Mouse (Mus musculus) stomach, embryonic 14.5 days (tissue): ENCODE data around the gene Gmds. TPM values are rescaled to one million over a fixed set of nuclear protein-coding genes. Genes with fewer than 3 reads are reported as not detected.

Experiments used
- ATAC-seq: fragments of 200-750 bp; cut with Nextera tagmentation; 2 replicates; pipeline ENCODE4 v1.8.0; 2017; ENCODE audit warnings: low read depth, moderate TSS enrichment; ENCODE audit not compliant: insufficient number of reproducible peaks, insufficient read depth, low FRiP score
- H3K27ac ChIP-seq: fragments of 300-500 bp; sonication (generic); 2 replicates; pipeline ENCODE4 v1.5.1; 2014; ENCODE audit warnings: mild to moderate bottlenecking, low read length, moderate library complexity, mixed read lengths
- H3K27me3 ChIP-seq: fragments of 300-500 bp; sonication (generic); 2 replicates; pipeline ENCODE4 v1.6.1; 2014; ENCODE audit warnings: low read length, control low read depth, mixed read lengths; ENCODE audit not compliant: control insufficient read depth, insufficient read depth
- H3K36me3 ChIP-seq: fragments of 300-500 bp; sonication (generic); 2 replicates; pipeline ENCODE4 v1.6.1; 2014; ENCODE audit warnings: mild to moderate bottlenecking, control low read depth, low read length, moderate library complexity, mixed read lengths; ENCODE audit not compliant: control insufficient read depth, insufficient read depth
- H3K4me1 ChIP-seq: fragments of 300-500 bp; sonication (generic); 2 replicates; pipeline ENCODE4 v1.6.1; 2014; ENCODE audit warnings: low read length, control low read depth, mixed read lengths; ENCODE audit not compliant: control insufficient read depth, insufficient read depth
- H3K4me2 ChIP-seq: fragments of 300-500 bp; sonication (generic); replicated peaks from 2 replicates; pipeline ENCODE4 v1.6.1; 2014; ENCODE audit warnings: low read depth, low read length, control low read depth
- H3K4me3 ChIP-seq: fragments of 300-500 bp; sonication (generic); 2 replicates; pipeline ENCODE4 v1.5.1; 2014; ENCODE audit warnings: low read depth, low read length, control low read depth
- H3K9ac ChIP-seq: fragments of 300-500 bp; sonication (generic); replicated peaks from 2 replicates; pipeline ENCODE4 v1.6.1; 2014; ENCODE audit warnings: low read depth, mild to moderate bottlenecking, control low read depth, low read length, moderate library complexity, mixed read lengths
- H3K9me3 ChIP-seq: fragments of 300-500 bp; sonication (generic); 2 replicates; pipeline ENCODE4 v1.6.1; 2016; ENCODE audit warnings: low read depth, low read length, control low read depth; ENCODE audit not compliant: control insufficient read depth
- WGBS: fragments of 180-500 bp; shearing (Covaris S2); extraction: QIAGEN DNeasy Blood & Tissue Kit; methylation state at CpG from one replicate; pipeline ENCODE4 v1.1.7; 2014; 5-methylcytosine and 5-hydroxymethylcytosine counted together
- polyA plus RNA-seq: library from polyadenylated mRNA; unstranded; fragments of >200 nt; fragmentation: Nextera tagmentation; extraction: Ambion mirVana; gene quantifications from 2 replicates; pipeline ENCODE4 v1.2.1, GENCODE M21; 2014

Gmds gene
- polyA plus RNA-seq, 1 experiment from 2014 or later, result 47.8 TPM

GRCm38 (mm10) chr13:31819664-31820405 lies 518.7 kb downstream of the Gmds start:
- Histone ChIP-seq H3K36me3 (no peaks in the 10 kb centered on the region), H3K9me3 (no peaks in the 10 kb centered on the region), H3K4me2 (no peak overlapping the region), H3K27me3 (peaks cover 38% of the 10 kb centered on the region), H3K4me1 (no peaks in the 10 kb centered on the region), H3K4me3 (no peak overlapping the region), H3K9ac (no peak overlapping the region), H3K27ac (no peak overlapping the region)
- 50% methylated on average over 14 of the region's 14 CpGs for WGBS
- no peak for ATAC-seq

GRCm38 (mm10) chr13:31818337-31818736 lies 520.2 kb downstream of the Gmds start:
- no peaks in the 10 kb centered on the region for H3K36me3 ChIP-seq
- no peak overlapping the region for H3K9ac ChIP-seq
- peaks cover 49% of the 10 kb centered on the region for H3K27me3 ChIP-seq
- H3K4me3 ChIP-seq, result no peak overlapping the region
- no peaks in the 10 kb centered on the region for H3K9me3 ChIP-seq
- ATAC-seq, result no peak
- WGBS, result 45% methylated on average over 7 of the region's 7 CpGs
- H3K27ac ChIP-seq, result no peak overlapping the region
- H3K4me2 ChIP-seq, result no peak overlapping the region
- H3K4me1 ChIP-seq, result no peaks in the 10 kb centered on the region

DNA sequence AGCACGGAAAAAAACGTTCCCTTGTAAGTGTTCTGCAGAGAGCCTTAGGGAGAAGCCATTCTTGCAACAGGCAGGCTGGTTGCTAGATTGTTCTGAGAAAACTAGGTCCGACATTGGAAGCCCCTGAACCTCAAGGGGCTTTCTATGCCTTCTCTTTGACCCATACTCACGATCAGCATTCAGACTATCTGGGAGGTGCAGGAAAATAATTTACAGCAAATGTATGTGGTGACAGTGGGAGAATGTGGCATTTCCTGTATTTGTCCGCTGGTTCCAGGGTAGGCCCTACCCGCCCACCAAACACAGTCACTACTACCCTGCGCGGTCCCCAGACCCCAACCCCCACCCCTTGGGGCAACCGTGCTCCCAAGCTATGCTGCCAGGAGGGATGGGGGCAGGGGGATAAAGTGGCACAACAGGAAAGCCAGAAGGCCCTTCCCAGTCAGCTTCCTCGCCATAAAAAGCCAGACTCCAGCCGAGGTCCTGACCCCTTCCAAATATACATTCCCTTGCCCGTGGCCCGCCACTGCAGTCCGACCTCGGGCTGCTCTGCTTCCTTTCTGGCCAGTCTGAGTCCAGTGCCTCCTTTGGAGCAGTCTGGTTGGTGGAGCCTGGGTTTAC lies 523.0 kb downstream of the Gmds start:
- ATAC-seq, result no peak
- WGBS, result 44% methylated on average over 15 of the region's 15 CpGs
- H3K4me2 ChIP-seq, result no peak overlapping the region
- no peaks in the 10 kb centered on the region for H3K9me3 ChIP-seq
- no peaks in the 10 kb centered on the region for H3K4me1 ChIP-seq
- H3K9ac ChIP-seq, result no peak overlapping the region
- H3K27ac ChIP-seq, result no peak overlapping the region
- H3K27me3 ChIP-seq, result peaks cover 63% of the 10 kb centered on the region
- no peak overlapping the region for H3K4me3 ChIP-seq
- no peaks in the 10 kb centered on the region for H3K36me3 ChIP-seq

GRCm38 (mm10) chr13:31812701-31813100 lies 525.8 kb downstream of the Gmds start:
- 58% methylated on average over 2 of the region's 2 CpGs for WGBS
- Histone ChIP-seq H3K36me3 (no peaks in the 10 kb centered on the region), H3K4me3 (no peak overlapping the region), H3K4me2 (no peak overlapping the region), H3K27me3 (peaks cover 57% of the 10 kb centered on the region), H3K4me1 (no peaks in the 10 kb centered on the region; the same call in 1 of the 2 replicates), H3K27ac (no peak overlapping the region), H3K9me3 (no peaks in the 10 kb centered on the region), H3K9ac (no peak overlapping the region)
- ATAC-seq, result no peak

GRCm38 (mm10) chr13:31811542-31812021 lies 527.0 kb downstream of the Gmds start:
- no peak overlapping the region; the same call in 1 of the 2 replicates for H3K9ac ChIP-seq
- H3K4me3 ChIP-seq, result peak overlapping the region; percentile 33
- no peaks in the 10 kb centered on the region for H3K9me3 ChIP-seq
- 19% methylated on average over 44 of the region's 44 CpGs for WGBS
- no peaks in the 10 kb centered on the region for H3K36me3 ChIP-seq
- H3K4me2 ChIP-seq, result peak overlapping the region; percentile 57
- ATAC-seq, result no peak
- no peak overlapping the region for H3K27ac ChIP-seq
- peaks cover 2% of the 10 kb centered on the region; the same call in 1 of the 2 replicates for H3K4me1 ChIP-seq
- H3K27me3 ChIP-seq, result peaks cover 52% of the 10 kb centered on the region

- WGBS, result 2% methylated on average over 56 of the region's 65 CpGs
- peak overlapping the region; percentile 57 for H3K4me2 ChIP-seq
- H3K4me1 ChIP-seq, result peaks cover 2% of the 10 kb centered on the region; the same call in 1 of the 2 replicates
- H3K27ac ChIP-seq, result no peak overlapping the region
- H3K4me3 ChIP-seq, result peak overlapping the region; percentile 33
- H3K9me3 ChIP-seq, result no peaks in the 10 kb centered on the region
- H3K9ac ChIP-seq, result no peak overlapping the region; the same call in 1 of the 2 replicates
- no peak for ATAC-seq
- peaks cover 50% of the 10 kb centered on the region for H3K27me3 ChIP-seq
- H3K36me3 ChIP-seq, result no peaks in the 10 kb centered on the region
These were observed 527.6 kb downstream of the Gmds start for GRCm38 (mm10) chr13:31810693-31811541.

GRCm38 (mm10) chr13:31810375-31810692 lies 528.2 kb downstream of the Gmds start:
- no peak for ATAC-seq
- Histone ChIP-seq H3K27ac (no peak overlapping the region), H3K9ac (no peak overlapping the region), H3K9me3 (no peaks in the 10 kb centered on the region), H3K27me3 (peaks cover 51% of the 10 kb centered on the region), H3K4me3 (peak overlapping the region; percentile 33; the same call in 1 of the 2 replicates), H3K36me3 (no peaks in the 10 kb centered on the region), H3K4me2 (peak overlapping the region; percentile 57), H3K4me1 (peaks cover 2% of the 10 kb centered on the region; the same call in 1 of the 2 replicates)
- WGBS, result 9% methylated on average over 9 of the region's 9 CpGs

- Histone ChIP-seq H3K9ac (no peak overlapping the region), H3K4me3 (no peak overlapping the region), H3K36me3 (no peaks in the 10 kb centered on the region), H3K27ac (no peak overlapping the region), H3K4me1 (peaks cover 2% of the 10 kb centered on the region; the same call in 1 of the 2 replicates), H3K27me3 (peaks cover 55% of the 10 kb centered on the region), H3K4me2 (no peak overlapping the region), H3K9me3 (no peaks in the 10 kb centered on the region)
- no peak for ATAC-seq
- 18% methylated on average over 6 of the region's 6 CpGs for WGBS
These were observed 528.8 kb downstream of the Gmds start for GRCm38 (mm10) chr13:31809701-31810100.
